Mouse (Mus musculus) 416B (cell line): ENCODE measurements around the gene S100a5.

Experiments used
- DNase-seq: peaks from one replicate; pipeline ENCODE4 v3.0.0; 2011; ENCODE audit warnings: low read depth

S100a5 gene

DNA sequence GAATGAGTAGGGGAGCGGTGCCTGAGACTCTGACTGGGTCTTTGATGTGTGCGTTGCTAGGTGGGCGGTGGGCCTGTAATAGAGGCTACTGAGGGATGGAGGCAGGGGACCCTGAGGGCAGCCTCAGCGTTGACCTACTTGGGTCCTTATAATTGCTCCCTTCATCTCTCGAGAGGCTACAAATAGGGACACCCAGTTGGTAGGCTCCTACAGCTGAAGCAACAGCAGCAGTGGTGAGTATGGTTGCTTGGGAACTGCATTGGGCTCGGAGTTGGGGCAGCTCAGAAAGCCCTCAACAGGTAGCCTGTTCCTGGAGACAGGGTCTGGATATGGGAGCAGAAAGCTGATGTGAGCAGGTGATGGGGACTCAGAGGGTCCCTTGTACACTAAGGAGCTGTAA is 8.3 kb upstream of the S100a5 start:
- no peak for DNase-seq

DNA sequence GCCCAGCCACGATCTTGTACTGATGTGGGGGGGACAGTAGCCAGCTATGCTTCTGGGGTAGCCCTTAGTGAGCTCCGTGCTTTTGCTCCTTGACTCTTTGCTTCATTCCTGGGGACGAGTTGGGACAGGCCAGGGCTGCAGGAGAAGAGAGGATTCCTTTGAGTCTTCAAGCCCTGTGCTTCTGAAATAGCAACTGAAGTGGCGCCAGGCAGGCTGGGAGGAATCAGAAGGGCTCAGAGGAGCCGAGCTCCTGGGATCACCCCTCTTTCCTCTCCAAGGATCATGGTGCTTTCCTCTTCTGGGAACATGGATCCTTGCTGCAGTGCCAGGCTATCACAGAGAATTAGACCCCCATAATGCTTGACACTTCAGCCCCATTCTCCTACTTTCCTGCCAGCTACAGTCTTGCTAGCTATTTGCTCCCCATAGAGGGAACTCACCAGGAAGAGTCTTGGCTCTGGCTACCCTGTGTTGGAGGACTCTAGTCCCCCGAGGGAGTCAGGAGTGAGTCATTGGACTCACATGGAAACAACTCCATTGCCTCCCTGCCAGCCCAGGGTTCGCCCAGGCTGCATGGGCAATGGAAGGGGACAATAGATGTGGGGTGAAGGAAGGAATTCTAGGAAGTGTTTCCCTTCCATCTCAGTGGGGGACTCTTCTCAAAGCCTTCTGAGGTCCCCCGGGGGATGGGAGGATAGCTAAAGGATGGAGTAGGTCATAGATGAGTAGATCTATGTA is 7.7 kb upstream of the S100a5 start:
- DNase-seq, result no peak

DNA sequence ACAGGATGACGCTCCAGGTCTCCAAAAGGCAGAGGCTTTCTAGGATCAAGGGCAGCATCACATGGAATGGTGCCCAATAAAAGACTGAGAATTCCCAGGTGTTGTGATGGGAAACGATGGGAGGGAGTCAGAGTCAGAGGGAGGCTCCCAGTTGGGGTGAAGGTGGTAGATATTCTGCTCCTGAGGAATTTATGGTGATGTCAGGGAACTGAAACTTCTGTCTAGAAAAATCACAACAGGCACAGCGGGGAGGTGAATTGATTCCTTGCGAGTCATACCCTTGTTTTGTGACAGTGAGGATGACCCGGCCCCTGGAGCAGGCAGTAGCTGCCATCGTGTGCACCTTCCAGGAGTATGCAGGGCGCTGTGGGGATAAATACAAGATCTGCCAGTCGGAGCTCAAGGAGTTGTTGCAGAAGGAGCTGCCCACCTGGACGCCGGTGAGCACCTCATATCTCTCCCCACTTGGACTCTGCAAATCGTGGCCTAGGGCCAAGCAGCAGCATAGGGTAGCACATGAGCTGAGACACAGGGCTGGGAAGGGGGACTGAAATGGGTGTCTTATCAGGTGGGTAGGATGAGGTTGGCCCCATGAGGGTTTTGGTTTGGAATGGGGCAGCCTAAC is 6.7 kb upstream of the S100a5 start, which contains the start of gene Gm42674:
Gene Gm42674 (plus strand): TSS at position 419 of the 625 bp plus-strand sequence.
- DNase-seq, result no peak

DNA sequence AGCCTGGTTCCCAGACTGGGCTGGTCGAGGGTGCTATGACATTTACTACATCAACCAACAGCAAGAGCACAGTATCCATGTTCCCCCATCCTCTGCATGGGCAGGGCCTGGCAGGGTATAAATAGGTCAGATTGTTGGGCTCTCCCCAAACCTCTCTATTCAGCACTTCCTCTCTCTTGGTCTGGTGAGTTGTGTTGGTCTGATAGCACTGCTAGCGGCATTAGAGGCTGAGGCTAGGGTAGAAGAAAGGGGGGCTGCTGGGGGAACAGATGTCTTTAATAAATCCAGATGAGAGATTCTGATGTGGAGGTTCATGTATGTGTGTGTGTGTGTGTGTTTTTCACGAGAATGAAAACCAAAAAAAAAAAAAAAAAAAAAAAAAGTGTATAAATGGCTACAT is 4.7 kb upstream of the S100a5 start, which contains the start of gene S100a4:
Gene S100a4 (plus strand): TSS at position 149 of the 400 bp plus-strand sequence.
- DNase-seq, result peak; percentile 92

DNA sequence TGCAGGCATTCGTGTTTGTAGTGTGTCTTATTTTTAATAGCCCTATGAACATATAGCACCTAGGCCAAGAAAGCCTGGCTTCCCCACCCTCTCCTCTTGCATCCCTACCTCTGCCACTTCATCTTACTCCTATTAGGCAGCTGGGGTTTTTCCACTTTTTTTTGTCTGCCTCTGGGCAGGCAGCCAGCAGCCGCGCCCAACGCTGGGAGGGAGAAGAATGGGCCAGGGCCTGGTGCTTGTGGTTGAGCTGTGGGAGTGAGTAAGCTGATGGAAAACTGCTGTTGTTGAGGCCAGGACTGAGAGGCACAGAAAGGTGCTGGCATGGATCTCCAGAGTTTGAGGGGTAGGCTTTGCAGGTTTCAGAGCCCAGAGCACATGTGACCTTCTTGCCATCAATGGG is 3.9 kb upstream of the S100a5 start:
- peak; percentile 94 for DNase-seq

DNA sequence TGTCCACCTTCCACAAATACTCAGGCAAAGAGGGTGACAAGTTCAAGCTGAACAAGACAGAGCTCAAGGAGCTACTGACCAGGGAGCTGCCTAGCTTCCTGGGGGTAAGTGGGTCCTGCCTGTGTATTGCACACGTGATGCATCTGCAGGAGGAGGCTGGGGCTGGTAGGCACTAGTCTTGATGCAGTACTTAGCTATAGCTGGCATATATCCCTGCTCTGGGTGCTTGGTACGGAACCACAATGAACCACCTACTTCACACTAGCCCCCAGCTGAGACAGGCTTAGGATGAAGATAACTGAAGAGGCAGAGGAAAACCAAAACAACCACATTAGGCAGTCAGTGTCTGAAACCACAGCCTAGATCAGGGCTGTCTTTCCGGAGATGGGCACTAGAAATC is 3.3 kb upstream of the S100a5 start:
- peak; percentile 73 for DNase-seq

DNA sequence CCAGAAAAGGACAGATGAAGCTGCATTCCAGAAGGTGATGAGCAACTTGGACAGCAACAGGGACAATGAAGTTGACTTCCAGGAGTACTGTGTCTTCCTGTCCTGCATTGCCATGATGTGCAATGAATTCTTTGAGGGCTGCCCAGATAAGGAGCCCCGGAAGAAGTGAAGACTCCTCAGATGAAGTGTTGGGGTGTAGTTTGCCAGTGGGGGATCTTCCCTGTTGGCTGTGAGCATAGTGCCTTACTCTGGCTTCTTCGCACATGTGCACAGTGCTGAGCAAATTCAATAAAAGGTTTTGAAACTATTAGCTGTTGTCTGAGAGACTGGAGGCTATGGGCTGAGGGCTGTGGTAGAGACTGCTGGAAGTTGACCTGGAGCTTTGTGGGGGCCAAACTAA is 2.6 kb upstream of the S100a5 start:
- no peak for DNase-seq

DNA sequence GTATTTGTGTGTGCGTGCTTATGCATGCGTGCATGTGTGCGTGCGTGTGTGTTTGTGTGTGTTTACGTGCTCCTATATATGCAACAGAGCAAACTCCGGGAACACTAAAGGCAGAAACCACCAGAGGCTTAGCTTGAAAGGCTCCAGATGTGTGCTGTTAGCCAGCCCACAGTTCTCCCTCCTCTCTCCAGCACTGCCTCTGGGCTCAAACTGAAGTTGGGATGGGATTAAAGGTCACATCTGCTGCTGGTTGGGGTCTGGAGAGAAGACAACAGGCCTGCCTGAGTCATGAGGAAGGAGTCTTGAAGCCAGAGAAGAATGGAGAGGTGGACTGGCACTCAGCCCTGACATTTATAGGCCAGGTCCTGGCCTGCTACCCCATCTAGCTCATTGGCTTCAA is 2.1 kb upstream of the S100a5 start:
- DNase-seq, result no peak

DNA sequence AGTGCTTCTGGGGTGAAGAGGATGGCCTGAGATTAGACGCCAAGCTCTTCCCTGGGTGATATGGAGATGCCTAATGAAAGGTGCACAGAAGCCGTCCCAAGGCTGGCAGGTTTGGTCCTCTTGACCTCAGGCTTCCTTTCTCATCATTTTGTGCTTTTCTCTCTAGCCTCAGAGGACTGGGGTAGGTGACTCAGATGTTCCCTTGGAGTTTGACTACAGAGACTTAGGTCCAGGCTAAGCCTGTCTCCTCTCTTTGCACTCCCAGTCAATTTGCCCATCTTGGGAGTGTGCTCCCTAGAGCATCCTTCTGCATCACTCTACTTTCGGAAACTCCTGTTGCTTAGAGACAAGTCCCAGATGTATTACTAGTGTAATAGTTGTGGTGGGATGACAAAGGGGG is 962 bp upstream of the S100a5 start:
- peak; percentile 38 for DNase-seq

DNA sequence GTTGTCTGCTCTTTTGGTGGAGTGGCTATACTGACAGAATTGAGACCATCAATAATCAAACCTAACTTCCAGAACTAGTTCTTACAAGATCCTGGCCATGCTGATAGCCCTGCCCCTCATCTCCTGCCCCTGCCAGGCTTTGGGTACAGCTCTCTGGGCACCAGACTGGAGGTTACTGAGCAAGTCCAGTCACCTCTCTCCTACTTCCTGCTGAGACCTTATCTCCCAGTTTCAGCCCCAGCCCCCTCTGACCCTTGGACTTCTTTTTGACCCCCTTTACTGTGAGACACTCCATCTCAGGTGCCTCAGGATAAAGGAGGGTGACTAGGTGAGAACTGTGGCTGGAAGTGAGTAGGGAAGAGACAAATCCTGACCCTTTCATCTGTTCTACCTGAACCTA is 779 bp downstream of the S100a5 start:
- DNase-seq, result peak; percentile 63

DNA sequence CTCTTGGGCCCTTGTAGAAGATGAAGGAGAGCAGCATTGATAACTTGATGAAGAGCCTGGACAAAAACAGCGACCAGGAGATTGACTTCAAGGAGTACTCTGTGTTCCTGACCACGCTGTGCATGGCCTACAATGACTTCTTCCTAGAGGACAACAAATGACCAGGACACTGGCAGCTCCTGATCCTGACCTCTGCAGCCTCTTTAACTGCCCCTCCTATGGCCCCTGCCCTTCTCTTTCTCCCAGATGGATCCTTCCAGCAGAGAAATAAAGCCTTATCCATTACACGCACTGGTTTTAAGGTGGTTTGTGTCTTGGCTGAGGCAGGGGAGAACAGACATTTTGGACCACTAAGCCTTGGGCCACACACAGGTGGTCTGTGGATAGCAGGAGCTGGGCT is 3.2 kb downstream of the S100a5 start:
- no peak for DNase-seq

DNA sequence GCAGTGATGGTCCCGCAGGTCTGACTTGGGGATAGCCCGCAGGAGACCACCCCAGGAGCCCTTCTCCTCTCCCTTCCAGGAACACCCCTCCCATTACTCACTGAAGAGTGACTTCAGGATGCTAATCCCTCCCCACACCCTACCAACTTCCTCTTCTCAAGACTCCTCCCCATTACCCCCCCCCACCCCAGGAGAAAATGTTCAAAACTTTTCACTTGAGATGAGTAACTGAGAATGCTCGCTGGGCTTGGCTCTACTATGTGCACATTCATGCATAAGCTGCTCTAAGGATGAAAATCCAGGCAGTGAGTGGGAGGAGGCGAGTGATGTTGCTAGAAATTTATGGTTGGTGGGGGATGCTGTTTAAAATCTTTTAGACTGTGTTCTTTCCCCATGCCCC is 3.7 kb downstream of the S100a5 start:
- DNase-seq, result peak; percentile 76

DNA sequence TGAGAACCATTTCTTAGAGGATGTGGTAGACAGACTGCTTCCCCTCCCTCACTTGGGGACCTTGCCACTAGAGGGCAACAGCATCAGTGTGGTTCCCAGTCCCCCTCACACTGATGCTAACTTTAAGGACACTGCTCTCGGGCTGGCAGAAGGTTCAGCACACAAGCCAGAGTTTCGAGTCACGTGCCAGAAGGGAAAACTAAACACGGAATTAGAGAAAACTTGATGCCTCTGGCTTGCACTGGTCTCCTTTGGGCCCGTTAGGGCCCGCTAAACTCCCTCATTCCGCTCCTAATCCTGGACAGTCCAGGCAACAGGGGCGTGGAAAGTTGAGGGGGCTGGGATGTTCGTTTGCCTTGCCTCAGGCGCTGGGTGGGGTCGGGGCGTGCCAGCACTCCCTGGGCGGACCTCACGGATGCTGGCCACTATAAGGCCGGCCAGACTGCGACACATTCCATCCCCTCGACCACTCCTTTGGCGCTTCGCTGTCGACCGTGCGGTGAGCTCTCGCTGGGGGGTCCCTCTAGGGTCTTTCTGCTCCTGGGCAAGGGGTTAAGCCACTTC is 4.5 kb downstream of the S100a5 start, which contains the start of gene S100a6:
Gene S100a6 (plus strand): TSS at position 155 of the 564 bp plus-strand sequence.
- DNase-seq, result peak; percentile 95

DNA sequence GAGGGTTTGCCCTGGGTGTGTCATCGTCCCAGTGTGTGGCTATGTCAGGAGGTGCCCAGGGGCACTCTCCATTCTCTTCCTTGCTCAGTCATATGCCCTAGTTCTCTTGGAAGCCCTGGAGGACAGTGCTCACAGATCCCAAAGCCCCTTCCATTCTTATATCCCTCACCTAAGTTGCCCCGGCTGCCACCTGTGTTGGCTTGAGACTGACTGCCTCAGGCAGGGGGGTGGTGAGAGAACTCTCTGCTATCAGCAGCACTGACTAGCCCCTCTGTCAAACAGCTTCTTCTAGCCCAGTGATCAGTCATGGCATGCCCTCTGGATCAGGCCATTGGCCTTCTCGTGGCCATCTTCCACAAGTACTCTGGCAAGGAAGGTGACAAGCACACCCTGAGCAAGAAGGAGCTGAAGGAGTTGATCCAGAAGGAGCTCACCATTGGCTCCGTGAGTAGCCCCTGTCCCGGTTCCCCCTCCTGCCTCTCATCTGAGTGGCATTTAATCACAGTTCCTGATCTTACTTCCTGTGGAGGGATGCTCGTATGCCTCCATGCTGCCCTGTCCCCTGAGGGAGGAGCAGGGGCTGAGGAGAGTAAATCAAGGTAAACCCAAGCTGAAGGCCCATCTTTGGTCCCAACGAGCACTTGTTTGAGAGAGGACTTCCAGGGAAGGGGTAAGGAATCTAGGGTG is 5.3 kb downstream of the S100a5 start:
- DNase-seq, result peak; percentile 50

DNA sequence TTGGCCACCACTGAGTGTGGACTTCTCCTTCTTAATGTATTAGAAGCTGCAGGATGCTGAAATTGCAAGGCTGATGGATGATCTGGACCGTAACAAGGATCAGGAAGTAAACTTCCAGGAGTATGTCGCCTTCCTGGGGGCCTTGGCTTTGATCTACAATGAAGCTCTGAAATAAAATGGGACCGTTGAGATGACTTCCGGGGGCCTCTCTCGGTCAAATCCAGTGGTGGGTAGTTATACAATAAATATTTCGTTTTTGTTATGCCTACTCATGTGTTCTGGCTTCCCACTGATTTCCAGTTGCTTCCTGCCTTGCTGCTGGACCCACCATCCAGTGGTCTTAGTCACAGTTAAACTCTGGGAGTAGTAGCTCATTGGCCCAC is 5.8 kb downstream of the S100a5 start:
- no peak for DNase-seq

DNA sequence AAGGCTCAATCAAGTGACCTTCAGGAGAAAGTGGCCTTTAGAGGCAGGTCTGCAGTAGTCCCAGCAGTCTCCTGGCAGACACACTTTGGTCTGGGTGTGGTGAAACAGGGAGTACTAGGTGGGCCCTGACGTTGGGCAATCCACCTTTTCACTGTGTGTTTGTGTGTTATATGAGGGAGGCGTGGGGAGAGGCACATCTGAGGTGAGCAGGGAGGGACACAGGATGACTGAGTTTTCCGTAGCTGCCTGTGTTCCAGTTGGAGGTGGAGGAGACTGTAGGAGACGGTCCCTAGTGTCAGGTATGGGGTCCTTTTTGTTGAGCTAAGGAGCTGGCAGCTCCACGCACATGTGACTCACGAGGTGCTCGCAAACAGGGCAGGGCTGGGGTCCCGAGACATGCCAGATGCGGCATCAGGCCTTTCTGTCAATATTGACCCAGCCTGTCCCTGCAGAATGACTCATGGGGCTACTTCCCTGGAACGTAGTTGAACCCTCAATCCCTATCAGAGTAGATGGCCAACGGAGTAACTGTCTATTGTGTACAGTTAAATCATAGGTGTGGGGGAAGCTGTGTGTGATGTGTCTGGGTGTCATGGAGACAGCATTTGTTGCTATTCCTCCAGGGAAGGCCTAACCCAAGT is 6.4 kb downstream of the S100a5 start:
- DNase-seq, result peak; percentile 41

DNA sequence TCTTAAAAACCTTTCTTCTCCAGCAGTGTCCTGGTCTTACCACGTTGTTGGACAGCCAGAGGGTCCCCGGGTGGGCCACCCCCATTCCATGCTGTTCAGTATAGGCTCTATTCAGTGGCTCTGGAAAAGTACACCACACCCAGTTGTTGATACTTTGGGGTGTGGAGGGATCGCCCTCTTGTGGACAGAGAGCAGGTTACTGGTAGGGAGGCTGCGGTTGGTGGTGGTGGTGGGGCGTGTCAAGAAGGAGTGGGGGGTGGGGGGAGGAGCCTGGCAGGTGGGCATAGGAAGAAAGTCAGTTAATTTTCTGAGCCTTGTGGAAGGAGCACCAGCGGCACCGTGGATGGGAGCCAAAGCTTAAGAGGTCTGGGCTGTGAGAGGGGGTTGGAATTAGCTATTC is 7.1 kb downstream of the S100a5 start:
- peak; percentile 85 for DNase-seq

DNA sequence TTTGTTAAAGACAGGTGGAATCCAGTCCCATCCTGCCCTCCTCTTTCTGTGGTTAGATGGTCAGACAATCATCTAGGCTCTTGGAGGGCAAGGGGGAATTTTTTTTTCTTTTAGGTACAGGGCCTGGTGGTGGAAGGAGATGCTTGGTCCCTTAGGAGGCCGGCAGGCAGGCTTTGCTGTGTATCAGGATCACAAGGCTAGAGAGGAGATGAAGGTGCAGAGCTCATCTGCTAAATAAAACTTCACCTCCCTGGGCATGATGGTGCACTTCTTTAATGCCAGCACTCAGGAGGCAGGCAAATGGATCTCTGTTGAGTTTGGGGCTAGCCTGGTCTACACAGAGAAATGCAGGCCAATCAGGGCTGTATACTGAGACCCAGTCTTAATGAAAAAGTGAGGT is 7.6 kb downstream of the S100a5 start:
- no peak for DNase-seq

DNA sequence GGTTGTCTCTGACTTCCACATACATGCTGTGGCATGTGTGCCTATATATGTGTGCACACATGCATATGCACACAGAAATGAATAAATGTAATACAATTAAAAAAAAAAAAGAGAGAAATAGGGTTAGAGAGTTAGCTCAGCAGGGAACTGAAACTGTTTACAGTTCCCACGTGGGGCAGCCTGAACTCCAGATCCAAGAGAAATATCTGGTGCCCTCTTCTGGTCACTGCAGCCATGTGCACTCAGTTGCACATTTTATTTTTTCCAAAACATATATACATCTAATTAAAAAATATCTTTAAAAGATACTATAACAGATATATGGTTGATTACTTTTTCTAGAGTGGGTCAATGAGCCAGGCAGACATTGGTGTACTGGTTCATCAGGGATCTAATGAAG is 9.3 kb downstream of the S100a5 start:
- peak; percentile 56 for DNase-seq

DNA sequence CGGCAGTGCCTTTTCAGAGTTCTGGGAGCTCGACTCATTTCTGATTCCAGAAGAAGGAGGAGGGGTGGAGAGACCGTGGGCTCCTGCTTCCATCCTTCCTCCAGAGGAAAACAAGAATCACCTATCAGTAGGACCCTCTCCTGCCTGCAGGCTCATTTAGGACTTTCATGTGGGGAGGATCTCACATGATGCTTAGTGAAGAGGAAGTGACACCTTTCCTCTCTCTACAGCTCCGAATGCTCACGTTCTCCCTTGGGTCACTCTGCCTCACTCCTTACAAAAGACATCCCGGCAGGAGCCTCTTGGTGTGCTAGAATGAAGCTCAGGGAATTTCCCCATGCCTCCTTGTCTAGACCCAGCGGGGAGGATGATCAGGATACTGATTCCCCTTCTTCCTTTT is 13.2 kb downstream of the S100a5 start:
- DNase-seq, result no peak

DNA sequence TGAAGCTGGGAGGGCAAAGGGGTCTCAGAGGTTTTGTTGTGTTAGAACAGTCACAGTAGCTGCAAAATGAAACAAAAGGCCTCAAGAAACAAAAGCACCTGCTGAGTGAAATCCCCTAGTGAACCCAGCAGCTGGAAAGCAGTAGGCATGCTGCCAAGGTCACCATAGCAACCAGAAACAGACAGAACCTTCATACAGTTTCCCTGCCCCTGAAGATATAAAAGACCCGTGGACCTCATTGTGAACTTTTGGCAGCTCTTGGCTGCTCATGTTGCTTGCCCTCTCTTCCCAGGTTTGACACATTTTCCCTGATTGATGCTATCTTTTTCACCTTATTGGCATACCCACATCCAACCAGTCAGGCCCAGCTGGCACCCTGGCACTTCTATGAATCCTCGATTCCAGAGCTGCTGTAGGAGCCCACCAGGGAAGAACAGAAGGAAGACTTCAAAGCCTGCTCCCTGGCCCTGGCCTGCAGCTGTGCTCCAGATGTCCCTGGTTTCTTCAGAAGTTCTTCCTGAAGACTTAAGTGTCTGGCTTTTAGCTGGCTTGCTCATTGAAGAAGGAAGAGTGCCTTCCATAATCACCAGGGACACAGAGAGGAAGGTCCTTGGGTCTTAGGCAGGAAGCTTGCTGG is 15.2 kb downstream of the S100a5 start:
- peak; percentile 19 for DNase-seq

DNA sequence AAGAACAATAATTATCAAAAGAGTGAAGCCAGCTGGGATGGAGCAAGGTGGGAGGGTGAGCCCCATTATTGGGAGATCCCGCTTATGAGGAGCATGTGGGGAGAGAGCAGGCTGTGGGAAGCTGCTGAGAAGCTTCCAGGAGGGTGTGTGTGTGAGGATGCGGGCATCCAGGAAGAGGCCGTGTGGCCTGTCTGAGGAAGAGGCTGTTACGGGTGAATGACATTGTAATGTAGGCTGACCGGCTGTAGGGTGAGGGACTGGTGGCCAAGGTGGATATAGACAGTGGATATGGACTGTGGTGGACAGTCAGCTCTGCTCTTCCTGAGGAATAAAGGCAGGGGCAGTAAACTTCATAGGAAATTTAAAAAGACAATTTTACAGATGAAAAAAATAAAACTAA is 17.2 kb downstream of the S100a5 start:
- DNase-seq, result no peak
